Mouse (Mus musculus) lung, adult 18-20 months (tissue): Measurements from ENCODE around the gene Slc1a1.

Source experiments
- DNase-seq, 2 experiments: peaks; one replicate each; pipeline ENCODE4 v3.0.0; 2022; ENCODE audit warnings: mixed read lengths in 2 of 2

Gene Slc1a1

GRCm38 (mm10) chr19:28926366-28926765, 91.5 kb downstream of the Slc1a1 start:
- no peak for DNase-seq

GRCm38 (mm10) chr19:28927396-28927795, 92.5 kb downstream of the Slc1a1 start:
- DNase-seq, result no peak

GRCm38 (mm10) chr19:28929034-28929433, 94.2 kb downstream of the Slc1a1 start:
- no peak for DNase-seq

- DNase-seq, result no peak
These were observed 100.0 kb downstream of the Slc1a1 start for GRCm38 (mm10) chr19:28934897-28935296.

GRCm38 (mm10) chr19:28940135-28940874, 105.5 kb downstream of the Slc1a1 start:
- peak; percentile 45 to 58 for DNase-seq

GRCm38 (mm10) chr19:28941271-28941670, 106.4 kb downstream of the Slc1a1 start:
- DNase-seq, result no peak

GRCm38 (mm10) chr19:28946782-28947181, 111.9 kb downstream of the Slc1a1 start:
- DNase-seq, result no peak

GRCm38 (mm10) chr19:28947311-28947710, 112.5 kb downstream of the Slc1a1 start:
- no peak for DNase-seq

- no peak for DNase-seq
These were observed 116.4 kb downstream of the Slc1a1 start for GRCm38 (mm10) chr19:28951251-28951650.

- no peak for DNase-seq
These were observed 128.3 kb downstream of the Slc1a1 start for GRCm38 (mm10) chr19:28963113-28963512.

- no peak for DNase-seq
These were observed 128.6 kb downstream of the Slc1a1 start for GRCm38 (mm10) chr19:28963513-28963841.
